Mouse (Mus musculus) right cerebral cortex, postnatal 4 days (tissue): Measurements from ENCODE around the gene Ccdc9.

Experiments used
- DNase-seq: peaks from one replicate; pipeline ENCODE4 v3.0.0-alpha.2; 2022

Ccdc9 gene

GRCm38 (mm10) chr7:16286026-16286961, at the start of gene Ccdc9:
Gene Ccdc9 (minus strand): TSS chr7:16286795.
- peak; percentile 100 for DNase-seq

GRCm38 (mm10) chr7:16329146-16329545, 42.6 kb upstream of the Ccdc9 start:
- DNase-seq: no peak

GRCm38 (mm10) chr7:16326607-16326971, 40.0 kb upstream of the Ccdc9 start:
- DNase-seq: no peak

- DNase-seq: no peak
Observed at GRCm38 (mm10) chr7:16325920-16326606, 39.5 kb upstream of the Ccdc9 start.

GRCm38 (mm10) chr7:16324661-16325060, 38.1 kb upstream of the Ccdc9 start:
- DNase-seq: no peak

GRCm38 (mm10) chr7:16320479-16320878, 33.9 kb upstream of the Ccdc9 start:
- DNase-seq: no peak

- DNase-seq: no peak
Observed at GRCm38 (mm10) chr7:16319216-16319615, 32.6 kb upstream of the Ccdc9 start.

- no peak for DNase-seq
Observed at GRCm38 (mm10) chr7:16317094-16317493, 30.5 kb upstream of the Ccdc9 start.

GRCm38 (mm10) chr7:16315222-16315759, 28.7 kb upstream of the Ccdc9 start:
- DNase-seq: no peak

- DNase-seq: no peak
Observed at GRCm38 (mm10) chr7:16314221-16314775, 27.7 kb upstream of the Ccdc9 start.

GRCm38 (mm10) chr7:16313481-16314220, 27.1 kb upstream of the Ccdc9 start:
- peak; percentile 87 for DNase-seq

GRCm38 (mm10) chr7:16312672-16313311, 26.2 kb upstream of the Ccdc9 start:
- peak; percentile 35 for DNase-seq

- peak; percentile 24 for DNase-seq
Observed at GRCm38 (mm10) chr7:16312011-16312671, 25.5 kb upstream of the Ccdc9 start.

- peak; percentile 26 for DNase-seq
Observed at GRCm38 (mm10) chr7:16311453-16312004, 24.9 kb upstream of the Ccdc9 start.

- peak; percentile 69 for DNase-seq
Observed at GRCm38 (mm10) chr7:16310521-16311452, 24.2 kb upstream of the Ccdc9 start.

GRCm38 (mm10) chr7:16310020-16310520, 23.5 kb upstream of the Ccdc9 start:
- peak; percentile 84 for DNase-seq

GRCm38 (mm10) chr7:16309318-16310019, 22.9 kb upstream of the Ccdc9 start:
- DNase-seq: peak; percentile 81

- no peak for DNase-seq
Observed at GRCm38 (mm10) chr7:16308555-16309317, 22.1 kb upstream of the Ccdc9 start.
